Mouse (Mus musculus): ENCODE data around the gene Cbwd1.

GRCm38 (mm10) chr19:24958531-24958930, 2.9 kb downstream of the Cbwd1 start:
- no peak for TF ChIP-seq ZNF384 (IDR thresholded peaks at IDR 0.05; ENCODE audit: low read depth, low read length)
- TF ChIP-seq ZC3H11A (IDR thresholded peaks at IDR 0.05; ENCODE audit: borderline replicate concordance, low read depth, low read length), result no peak
- no peak for TF ChIP-seq MAFK (IDR thresholded peaks at IDR 0.05; ENCODE audit: insufficient read depth, low read depth, low read length)
- no peak for TF ChIP-seq CHD2 (IDR thresholded peaks at IDR 0.05; ENCODE audit: low read depth, low read length)

All from ES-E14 (cell line).